Mouse (Mus musculus): ENCODE measurements around the gene Gas2l2.

The Gas2l2 gene

GRCm38 (mm10) chr11:83442596-83443267, 13.5 kb upstream of the Gas2l2 start:
- peak; percentile 69 to 73 for DNase-seq

DNA sequence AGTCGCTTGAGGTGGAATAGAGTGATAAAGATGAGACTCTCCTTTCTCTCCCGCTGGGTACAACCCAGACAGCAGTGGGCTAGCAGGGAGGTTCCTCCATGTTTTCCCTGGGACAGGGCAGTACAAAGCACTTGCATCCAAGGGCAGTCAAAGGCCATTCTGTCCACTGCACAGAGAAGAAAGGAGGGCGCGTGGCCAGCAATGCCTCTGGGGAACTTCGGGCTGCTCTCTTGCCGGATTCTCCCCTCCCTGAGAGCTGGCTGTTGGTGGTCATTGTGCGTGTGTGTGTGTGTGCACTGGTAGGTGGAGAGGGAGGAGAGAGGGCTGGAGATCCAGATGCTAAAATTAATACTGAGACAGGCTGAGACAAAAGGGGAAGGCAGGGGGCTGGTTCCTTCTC, 12.0 kb upstream of the Gas2l2 start:
- DNase-seq, result no peak

DNA sequence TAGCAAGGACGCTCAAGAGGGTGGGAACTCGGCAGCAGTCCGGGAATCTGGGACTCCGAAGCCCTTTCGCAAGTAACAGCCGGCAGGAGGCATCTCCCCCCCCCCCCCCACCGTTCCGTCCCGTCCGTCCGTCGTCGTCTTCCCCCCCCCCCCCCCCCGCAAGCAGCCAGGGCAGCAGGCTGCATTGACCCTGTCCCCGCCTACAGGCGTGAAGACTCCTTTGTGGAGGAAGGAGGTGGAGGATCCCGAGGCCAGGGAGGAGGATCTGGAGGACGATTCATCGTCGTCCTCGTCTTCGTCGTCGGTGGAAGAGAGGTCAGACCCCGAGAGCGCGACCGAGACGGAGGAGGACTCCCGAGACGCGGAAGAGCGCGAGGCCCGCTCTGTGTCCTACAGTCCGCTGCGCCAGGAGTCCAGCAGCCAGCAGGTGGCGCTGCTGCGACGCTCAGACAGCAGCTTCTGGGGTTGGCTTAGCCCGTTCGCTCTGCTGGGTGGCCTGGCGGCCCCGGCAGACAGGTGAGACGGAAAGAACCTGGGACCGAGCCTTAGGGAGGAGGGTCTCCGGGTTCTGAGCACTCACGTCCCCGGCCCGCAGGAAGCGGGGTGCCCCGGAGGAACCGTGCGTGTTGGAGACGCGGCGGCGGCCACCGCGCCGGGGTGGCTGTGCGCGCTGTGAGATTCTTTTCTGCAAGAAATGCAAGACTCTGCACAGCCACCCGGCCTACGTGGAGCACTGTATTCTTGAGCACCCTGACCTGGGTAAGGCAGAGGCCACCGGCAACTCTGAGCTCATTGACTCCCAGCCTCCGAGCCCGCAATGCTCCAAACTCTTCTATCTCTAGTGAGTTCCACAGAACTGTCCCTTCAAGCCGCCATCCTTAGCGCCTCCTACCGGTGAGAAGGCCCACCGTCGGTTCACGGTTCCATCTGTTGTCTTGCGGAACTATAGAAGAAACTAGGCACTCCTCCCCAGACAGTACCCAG, 11.1 kb upstream of the Gas2l2 start:
- DNase-seq, result peak; percentile 91 to 93

GRCm38 (mm10) chr11:83439426-83440060, 10.3 kb upstream of the Gas2l2 start:
- no peak for DNase-seq

- no peak for DNase-seq
Observed at GRCm38 (mm10) chr11:83437377-83437776, 8.1 kb upstream of the Gas2l2 start, which contains the start of gene 1700020L24Rik. Gene 1700020L24Rik, plus strand, starts transcription at chr11:83437677.

GRCm38 (mm10) chr11:83432533-83432932, 3.3 kb upstream of the Gas2l2 start:
- no peak for DNase-seq

DNA sequence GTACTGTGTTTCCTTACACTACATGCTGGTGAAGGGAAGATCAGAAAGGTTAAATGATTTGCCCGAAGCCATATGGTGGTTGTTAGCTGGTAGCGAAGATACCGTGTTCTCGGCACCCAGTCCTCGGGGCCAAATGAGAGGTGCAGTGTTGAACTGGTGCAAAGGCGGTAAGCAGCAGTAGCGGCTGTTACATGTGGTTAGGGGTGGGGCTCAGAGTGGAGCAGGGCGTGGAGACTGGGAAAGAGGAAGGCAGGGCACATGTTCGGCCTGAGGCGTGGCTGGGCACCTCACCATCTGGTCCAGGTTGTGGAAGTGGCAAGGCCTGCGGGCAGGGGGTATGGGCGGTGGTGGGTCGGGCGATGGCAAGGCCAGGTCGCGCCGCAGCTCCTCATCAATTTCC, 2.3 kb downstream of the Gas2l2 start:
- DNase-seq, result peak in 1 of 2 experiments; percentile 45

- DNase-seq, result peak; percentile 81
Observed at GRCm38 (mm10) chr11:83424681-83425080, 4.6 kb downstream of the Gas2l2 start.

- peak; percentile 70 to 75 for DNase-seq
Observed at GRCm38 (mm10) chr11:83421305-83421704, 8.0 kb downstream of the Gas2l2 start.

- DNase-seq, result no peak
Observed at GRCm38 (mm10) chr11:83420338-83420737, 8.9 kb downstream of the Gas2l2 start.

- no peak for DNase-seq
Observed at GRCm38 (mm10) chr11:83418566-83418965, 10.7 kb downstream of the Gas2l2 start.

DNA sequence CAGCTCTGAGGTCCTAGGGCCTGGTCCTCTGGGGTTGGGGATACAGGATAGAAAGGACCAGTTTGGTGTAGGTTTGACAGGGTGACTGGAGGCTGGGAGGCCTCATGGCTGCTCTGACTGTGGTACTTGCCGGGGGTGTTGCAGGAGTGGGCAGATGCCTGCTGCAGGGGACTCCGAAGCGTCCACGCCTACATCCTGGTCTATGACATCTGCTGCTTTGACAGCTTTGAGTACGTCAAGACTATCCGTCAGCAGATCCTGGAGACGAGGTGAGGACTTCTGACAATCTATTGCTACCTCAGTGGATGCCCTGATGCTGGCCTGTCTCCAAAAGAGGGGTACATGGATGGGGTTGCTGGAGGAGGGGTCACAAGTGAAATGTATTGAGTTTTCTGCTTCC, 11.5 kb downstream of the Gas2l2 start:
- no peak for DNase-seq

DNA sequence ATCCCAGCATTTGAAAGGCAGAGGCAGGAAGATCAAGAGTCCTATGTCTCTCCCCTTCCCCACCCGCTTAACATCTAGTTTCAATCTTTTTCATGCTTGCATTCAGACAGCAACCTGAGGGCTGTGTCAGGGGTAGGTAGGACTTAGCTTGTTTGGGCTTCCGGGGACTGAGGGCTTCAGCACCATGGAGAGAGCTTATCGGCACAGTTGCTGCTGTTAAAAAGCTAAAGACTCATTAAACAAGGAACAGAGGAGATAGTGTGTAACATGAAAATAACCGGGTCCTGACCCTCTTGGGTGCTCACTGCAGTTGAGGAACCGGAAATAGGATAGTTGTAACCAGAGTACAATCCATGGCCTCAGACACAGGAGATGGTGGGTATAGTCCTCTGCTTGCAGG, 12.2 kb downstream of the Gas2l2 start:
- peak; percentile 51 to 54 for DNase-seq

- DNase-seq, result no peak
Observed at GRCm38 (mm10) chr11:83410510-83410909, 18.7 kb downstream of the Gas2l2 start.

DNA sequence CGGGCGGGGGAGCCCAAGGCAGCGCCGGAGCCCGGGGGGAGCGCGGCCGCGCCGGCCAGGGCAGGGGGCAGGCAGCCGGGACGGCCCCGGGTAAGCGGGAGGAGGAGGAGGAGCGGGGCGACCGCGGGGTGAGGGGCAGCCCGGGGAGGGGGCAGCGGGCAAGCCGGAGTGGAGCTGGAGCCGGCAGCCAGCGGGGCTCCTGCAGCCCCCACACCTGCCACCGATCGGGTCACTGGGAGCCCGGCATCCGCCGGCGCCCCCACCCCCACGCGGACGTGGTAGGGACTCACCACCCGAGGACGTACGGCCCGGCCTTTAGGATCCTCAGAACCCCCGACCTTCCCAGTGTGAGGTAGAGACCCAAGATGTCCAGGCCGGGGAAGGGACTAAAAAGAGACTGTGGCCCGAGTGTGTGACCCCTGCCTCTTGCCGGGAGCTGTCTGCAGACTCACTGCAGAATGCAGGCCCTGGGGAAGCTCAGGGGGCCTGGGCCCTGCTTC, 19.4 kb downstream of the Gas2l2 start:
- no peak for DNase-seq

DNA sequence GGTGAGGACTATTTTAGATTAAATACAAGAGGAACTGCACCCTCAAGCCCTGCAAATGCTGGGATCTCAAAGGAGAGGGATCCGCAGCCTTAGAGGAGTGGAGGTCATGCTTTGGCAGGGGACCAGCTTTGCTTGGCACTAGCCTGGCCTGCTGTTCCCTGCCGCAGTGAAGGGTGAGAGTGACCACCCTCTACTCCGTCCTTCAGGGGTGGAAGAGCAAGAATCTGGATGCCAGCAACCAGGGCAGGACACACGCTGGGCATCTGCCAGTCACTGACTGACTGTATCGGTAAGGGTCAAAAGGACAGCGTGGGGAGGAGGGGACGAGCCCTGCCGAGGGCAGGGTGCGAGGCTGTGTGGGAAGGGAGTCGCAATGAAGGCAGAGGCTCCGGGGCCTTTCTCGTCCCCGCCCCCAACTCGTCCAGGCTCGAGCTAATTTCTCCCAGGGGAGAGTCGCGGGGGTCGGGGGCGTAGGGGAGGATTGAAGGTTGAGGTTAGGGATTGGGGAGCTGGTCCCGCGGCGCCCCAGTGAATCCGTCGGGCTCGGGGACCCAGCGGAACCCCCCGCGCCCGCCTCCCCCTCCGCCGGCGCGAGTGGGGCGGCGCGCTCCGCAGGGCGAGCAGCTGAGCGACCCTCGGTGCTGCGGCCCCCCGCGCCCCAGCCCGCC, 20.0 kb downstream of the Gas2l2 start, which contains the start of gene Rasl10b:
Rasl10b (plus strand) TSS at position 51 of the 668 bp plus-strand sequence.
- no peak for DNase-seq

GRCm38 (mm10) chr11:83408242-83408641, 21.0 kb downstream of the Gas2l2 start:
- DNase-seq, result no peak

- no peak for DNase-seq
Observed at GRCm38 (mm10) chr11:83406391-83406790, 22.9 kb downstream of the Gas2l2 start.

GRCm38 (mm10) chr11:83403787-83404186, 25.5 kb downstream of the Gas2l2 start:
- DNase-seq, result no peak

DNA sequence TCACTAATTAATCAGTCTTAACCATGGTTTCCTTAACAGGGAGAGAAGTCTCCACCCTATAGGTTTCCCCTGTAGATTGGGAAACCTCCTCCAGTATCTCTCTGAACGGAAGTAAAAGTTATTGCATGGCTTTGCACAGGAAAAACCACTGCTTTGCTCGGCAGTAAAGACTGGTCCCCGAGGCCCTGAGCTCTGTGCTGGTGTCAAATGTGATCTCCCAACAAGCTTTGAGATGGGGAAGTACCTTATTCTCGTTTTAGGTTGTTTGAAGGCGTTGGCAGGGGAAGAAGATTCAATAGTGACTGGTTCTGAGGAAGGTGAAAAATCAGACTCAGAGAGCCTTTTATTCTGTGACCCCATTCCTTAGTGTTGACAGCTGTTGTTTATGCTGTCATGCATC, 30.5 kb downstream of the Gas2l2 start:
- DNase-seq, result no peak

DNA sequence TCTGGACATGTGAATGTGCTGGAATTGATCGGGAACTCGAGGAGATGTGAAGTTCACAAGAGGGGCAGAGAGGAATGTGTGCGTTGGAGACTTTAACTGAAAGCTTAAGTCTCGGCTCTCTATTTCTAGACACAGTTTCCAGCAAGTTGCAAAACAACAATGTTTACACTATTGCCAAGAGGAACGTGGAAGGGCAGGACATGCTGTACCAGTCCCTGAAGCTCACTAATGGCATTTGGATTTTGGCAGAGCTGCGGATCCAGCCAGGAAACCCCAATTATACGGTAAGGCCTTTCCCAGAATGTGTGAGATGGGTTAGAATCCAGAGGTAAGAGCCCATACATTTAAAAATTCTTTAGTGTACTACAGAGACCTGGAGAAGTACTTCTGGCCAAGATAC, 31.6 kb downstream of the Gas2l2 start:
- DNase-seq, result no peak

DNA sequence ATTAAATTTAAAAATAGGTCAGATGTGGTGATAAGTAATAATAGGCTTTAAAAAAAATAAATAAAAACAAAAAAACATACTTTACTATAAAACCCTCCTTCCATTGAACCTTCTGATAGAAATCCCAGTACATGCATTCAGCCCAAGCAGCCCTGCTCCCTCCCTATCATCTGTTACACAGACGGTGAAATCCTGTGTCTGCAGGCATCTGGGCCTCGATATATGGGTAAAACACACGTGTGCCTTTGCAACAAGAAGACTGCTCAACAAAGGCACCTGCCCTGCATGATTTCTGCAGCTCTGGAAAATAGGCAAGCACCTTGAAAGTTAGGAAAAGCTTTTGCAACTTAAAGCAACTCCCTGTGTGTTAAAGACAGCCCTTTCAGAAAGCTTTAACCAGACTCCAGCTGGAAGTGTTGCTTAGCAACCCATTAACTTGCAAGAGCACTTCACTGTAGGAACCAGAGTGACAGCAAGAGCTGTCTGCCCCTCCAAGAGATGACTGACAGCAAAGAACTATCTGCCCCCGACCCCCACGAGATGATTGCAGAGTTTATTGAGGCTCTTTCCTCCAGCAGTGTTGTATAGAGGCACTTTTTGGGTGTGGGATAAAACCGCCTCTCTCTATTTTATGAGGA, 34.3 kb downstream of the Gas2l2 start:
- DNase-seq, result no peak

Data from B cell, adult 2 months (primary cell).